Mouse (Mus musculus) mouse trophoblast stem cell (cell line): Measurements from ENCODE around the gene Hpca.

ENCODE experiments used
- in situ Hi-C, 2 experiments: fragments of 300-500 bp; cut with MseI, MboI; formaldehyde crosslinking; loops; 2 replicates in 1 of 2; 3 replicates in 1 of 2; pipeline ENCODE4 v1.15.1; 2025

Hpca gene

GRCm38 (mm10) chr4:129136189-129136578, 14.3 kb upstream of the Hpca start:
- in situ Hi-C loops = no loop called here

DNA sequence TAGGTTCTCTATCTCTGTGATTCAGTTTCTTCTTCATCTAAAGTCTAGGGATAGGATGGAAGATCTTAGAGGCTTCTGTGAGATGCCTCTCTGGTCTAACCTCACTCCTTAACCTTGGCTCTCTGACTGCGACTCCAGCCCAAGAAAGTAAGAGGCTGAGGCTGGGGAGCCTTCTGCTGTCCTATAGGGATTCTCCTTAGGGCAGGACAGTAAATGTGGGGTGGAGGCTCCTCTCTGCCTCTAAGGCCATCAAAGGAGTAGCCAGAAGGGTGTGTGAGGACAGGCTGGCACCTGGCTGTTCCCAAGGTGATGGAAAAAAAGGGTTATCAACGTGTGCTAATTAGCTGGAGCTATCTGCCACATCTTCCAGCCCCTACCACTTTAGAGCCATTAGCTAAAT, 13.8 kb upstream of the Hpca start:
- in situ Hi-C loops = no loop called here

DNA sequence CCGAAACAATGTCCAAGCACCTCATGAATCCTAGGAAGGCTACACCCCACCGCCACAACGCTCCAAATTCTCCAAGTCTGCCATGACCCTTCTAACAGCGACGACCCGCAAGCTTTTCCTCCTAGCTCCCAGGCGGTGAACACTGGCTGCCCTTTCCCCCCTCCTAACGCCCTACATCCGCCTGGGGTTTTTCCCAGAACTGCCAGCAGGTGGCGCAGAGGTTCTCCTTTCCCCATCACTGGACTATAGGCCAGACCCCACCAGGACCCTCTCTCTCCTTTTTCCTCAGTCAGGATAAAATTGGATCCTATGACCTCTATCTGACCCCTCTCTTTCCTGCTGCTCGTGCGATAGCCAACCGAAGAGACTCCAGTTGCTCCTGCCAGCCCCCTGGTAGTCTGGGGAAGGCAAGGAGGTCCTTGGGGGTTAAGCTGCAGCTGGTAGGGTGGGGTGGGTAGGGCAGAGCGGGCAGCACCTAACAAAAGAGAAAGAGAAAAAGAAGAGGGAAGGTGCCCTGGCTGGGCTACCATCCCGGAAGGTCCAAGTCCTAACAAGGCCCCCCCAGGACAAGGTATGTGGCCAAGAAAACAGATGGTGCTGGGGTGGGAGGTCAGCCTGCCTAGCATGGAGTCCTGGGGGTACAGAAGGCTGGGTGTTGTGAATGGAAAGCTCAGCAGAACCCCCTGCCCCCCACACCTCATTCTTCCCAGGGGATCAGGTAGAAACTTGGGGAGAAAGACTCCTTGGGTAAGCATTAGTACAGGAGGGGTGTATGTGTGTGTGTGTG, 13.2 kb upstream of the Hpca start:
- in situ Hi-C loops = no loop called here

DNA sequence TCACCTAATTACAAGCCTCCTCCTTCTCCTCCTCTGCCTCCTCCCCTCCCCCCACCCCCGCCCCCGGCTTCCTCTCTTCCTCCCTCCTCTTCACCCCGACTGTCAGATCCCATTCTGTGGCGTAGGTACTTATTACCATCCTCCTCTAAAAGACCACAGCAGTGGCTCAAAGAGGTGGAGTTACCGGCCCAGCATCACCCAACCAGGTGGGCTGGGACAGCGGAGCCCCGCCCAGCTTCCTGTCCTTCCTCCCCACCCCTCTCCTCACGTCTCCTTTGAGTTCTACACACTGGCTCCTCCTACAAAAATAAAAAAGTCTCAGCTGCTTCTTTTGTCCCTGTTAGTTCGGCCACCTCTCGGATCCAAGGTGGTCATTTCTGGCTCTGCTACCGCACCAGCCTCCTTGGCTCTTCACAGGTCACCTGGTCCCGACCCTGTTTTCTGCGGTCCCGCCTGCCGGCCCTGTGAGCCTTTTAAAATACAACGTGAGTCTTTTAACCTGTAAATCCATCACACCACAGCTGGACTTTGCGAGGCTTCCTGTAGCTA, 9.0 kb upstream of the Hpca start:
- in situ Hi-C loops = no loop called here

DNA sequence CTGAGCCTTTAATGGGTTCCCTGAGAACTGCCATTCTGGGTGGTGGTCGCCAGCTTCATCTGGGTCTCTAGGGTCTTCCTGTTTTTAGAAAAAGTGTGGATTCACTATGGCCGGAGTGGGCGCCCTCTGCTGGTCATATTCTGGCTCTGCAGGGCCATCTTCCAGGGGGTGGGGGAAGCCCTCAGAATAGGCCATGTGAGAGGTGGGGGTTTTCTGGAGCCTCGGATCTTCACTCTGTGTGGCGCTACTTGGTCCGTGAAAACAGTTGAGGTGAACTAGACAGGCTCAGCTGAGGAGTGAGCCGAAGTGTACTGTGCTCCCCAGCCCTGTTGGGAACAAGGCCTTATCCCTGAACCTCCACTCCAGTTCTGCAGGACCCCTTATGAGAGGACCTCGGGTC, 8.3 kb upstream of the Hpca start:
- in situ Hi-C loops = no loop called here

- in situ Hi-C loops = no loop called here
Measured at GRCm38 (mm10) chr4:129129387-129129786, 7.6 kb upstream of the Hpca start.

- in situ Hi-C loops = no loop called here
Measured at GRCm38 (mm10) chr4:129128582-129129338, 6.9 kb upstream of the Hpca start.

GRCm38 (mm10) chr4:129125736-129126451, 4.1 kb upstream of the Hpca start:
- in situ Hi-C loops = no loop called here

DNA sequence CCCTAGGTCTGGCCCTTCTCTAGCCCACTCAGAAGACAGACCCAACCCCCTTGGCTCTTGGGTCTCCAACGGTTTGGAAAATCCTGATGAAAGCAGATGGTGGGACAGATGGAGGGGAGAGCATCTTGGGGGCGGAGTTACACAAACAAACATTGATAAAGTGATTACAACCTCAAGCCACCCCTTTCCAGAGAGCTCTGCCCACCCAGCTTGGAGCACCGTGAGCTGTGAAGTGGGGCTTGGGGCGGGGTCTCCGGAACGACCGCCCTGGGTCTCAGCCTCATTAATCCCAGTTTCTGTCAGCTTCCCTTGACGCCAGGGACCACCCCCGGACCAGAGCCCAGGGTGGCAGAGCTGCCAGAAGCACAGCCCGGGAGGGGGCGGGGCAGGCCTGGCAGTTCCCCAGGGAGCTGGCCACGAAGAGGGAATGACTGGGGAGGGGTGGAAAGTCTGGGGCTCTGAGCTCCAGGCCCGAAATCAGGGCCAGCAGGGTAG, 2.9 kb upstream of the Hpca start:
- in situ Hi-C loops = no loop called here

- in situ Hi-C loops = no loop called here
Measured at GRCm38 (mm10) chr4:129122719-129123118, 883 bp upstream of the Hpca start.

GRCm38 (mm10) chr4:129122107-129122506, 271 bp upstream of the Hpca start:
- in situ Hi-C loops = no loop called here

- in situ Hi-C loops = no loop called here
Measured at GRCm38 (mm10) chr4:129120520-129121445, 1.1 kb downstream of the Hpca start.

DNA sequence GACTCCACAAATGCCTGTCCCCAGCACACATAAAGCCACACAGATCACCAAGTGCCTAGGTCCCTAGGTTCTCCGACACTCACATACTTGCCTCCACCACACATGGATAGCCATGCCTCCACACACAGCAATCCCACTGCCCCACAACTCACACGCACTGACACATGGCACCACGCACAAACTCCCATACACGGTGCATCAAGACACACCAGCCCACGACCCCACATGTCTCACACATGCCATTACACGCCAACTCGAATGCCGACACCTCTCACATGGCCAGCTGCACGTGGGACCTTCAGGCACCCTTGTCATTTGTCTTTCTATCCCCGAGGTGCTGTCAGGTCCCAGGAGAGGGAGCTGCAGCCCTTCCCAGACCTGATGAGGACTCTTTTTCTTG, 2.1 kb downstream of the Hpca start:
- in situ Hi-C loops = no loop called here

DNA sequence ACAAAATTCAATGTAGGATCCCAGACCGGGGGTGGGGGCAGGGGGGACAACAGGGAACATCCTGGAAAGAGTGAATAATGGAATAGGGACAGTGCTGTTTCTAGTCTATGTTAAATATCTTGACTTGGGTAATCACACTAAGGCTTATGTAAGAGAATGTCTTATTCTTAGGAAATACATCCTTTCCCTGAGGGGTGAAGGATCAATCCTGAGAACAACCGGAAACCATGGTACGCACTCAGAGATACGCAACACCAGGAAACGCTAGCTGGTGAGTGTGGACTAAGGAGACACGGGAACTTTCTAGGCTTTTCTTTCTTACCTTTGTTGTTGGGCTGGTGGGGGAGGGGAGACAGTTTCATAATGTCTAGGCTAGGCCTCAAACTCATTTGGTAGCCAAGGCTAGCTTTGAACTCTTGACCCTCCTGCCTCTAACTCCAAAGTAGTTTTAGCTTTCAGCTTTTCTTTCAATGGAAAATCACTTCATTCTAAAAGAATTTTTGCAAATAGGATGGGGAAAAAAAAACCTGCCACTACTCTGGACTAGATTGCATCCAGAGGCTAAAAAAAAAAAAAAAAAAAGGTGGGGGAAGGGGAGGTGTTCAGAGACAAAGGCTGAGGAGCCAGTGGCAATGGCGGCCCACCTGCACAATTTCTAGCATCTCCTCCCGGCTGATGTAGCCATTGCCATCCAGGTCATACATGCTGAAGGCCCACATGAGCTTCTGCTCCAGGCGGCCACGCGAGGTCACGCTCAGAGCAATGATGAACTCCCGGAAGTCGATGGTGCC, 3.9 kb downstream of the Hpca start:
- in situ Hi-C loops = no loop called here

DNA sequence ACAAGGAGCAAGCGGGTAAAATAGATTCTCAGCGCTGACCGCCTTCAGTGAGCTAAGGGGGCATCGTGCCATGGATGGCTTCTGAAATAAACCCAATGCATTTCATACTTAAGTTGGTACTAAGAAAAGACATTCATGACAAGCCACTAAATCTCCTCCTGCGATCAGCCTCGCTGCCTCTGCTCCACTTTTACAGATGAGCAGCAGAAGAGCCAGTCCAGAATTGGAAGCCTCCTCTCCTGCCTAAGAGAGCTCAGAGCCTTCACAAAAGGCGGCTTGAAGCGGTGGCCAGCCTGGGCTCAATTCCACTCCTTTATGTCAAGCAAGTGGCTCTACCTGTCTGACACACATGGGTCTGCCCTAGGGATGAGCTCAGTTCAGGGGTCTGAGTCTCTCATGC, 5.1 kb downstream of the Hpca start:
- in situ Hi-C loops = no loop called here

- in situ Hi-C loops = no loop called here
Measured at GRCm38 (mm10) chr4:129113083-129113988, 8.5 kb downstream of the Hpca start.

DNA sequence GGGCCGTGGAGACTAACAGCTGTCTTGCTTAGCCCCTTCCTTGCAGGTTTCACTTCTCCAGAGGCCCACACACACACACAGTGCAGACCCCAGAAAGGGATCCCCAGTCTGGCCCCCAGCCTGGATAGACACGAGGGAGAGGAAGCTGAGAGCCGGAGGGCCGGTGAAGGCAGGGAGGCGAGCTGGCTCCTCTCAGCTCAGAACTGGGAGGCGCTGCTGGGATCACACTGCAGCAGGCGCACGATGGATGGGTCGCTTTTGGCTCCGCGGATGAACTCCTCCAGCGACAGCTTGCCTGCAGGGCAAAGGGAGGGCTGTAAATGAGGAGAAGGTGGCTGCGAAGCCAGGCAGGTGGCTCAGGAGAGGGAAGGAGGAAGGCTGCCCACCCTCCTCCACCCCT, 9.6 kb downstream of the Hpca start:
- in situ Hi-C loops = no loop called here

GRCm38 (mm10) chr4:129111350-129111749, 10.5 kb downstream of the Hpca start:
- in situ Hi-C loops = no loop called here

DNA sequence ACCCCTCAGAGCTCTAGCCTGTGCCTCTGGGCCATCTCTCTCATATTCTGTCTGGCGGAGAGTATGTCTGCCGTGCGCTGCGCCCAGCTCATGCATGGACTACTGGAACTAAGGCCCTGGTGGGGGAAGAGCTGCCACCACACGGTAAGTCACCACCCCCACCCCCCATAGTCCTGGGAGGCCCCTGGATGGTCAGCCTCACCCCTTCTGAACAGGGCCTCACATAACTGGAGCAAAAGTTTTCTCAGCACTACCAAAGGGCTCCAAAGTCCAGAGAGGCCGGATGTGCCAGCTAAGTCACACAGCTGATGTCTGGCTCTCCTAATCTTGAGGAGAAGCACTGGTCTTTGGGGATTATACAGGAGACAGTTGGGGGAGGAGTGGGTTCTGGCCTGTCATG, 11.0 kb downstream of the Hpca start:
- in situ Hi-C loops = no loop called here
